ENCODE assay signal across 8 mouse cellular contexts in the genomic region with DNA sequence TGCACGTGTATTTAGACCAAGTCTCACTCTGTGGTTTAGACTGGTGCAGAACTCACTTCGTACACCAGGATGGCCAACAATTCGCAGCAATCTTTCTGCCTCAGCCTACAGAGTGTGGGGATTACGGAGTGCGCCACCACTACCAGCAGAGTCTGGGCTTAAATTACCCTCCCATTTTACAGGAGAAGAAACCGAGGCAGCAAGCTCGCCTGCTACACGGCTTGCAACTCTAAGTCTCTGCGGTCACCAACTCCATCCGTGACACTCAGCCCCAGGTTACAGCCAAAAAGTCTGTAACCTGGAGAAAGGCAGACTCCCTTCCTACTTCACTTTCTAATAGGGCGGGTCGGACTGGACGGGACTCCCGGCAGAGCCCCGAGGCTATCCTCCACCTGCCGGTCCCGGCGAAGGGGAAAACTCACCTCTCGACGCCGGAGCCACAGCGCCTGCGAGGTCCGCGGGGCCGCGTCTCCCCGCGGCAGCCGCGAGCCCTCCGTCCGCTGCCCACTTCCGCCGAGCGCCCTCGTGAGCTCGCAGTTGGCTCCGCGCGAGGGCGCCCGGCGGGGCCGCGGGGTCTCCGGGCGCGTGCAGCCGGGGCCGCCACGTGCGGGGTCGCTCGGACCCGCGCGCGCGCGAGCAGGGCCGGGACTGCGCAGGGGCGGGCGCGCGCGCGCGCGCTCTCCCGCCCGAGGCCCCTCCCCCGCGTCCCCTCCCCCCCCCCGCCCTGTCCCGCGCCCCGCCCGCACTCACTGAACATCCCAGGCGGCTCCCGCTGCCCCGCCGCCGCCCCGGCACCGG. TPM values are rescaled to one million over a fixed set of nuclear protein-coding genes. Genes with fewer than 3 reads are reported as not detected.
DNase-seq lines count a peak whose midpoint lies in the region; ATAC-seq and TF ChIP-seq lines count a peak whose summit lies in the region.

No protein-coding gene starts in this region.

- H3K27me3 ChIP-seq in kidney, adult 2 months (replicated peaks; ENCODE audit: control insufficient read depth, insufficient read depth, low read length), result no peaks in the 10 kb centered on the region
- no peaks in the 10 kb centered on the region for H3K27me3 ChIP-seq in neural tube, embryonic 14.5 days (ENCODE audit: control insufficient read depth, insufficient read depth, low read length)
- no peaks in the 10 kb centered on the region for H3K27me3 ChIP-seq in thymus, adult 2 months (ENCODE audit: control insufficient read depth, insufficient read depth, low read length)

- WGBS in kidney, adult 2 months, result 1% methylated on average over 69 of the region's 87 CpGs
- WGBS in lung, adult 2 months, result 1% methylated on average over 75 of the region's 87 CpGs
- under 1% methylated on average over 38 of the region's 87 CpGs for WGBS in neural tube, embryonic 14.5 days
- 3% methylated on average over 74 of the region's 87 CpGs for WGBS in thymus, adult 2 months

- no peaks in the 10 kb centered on the region for H3K36me3 ChIP-seq in kidney, adult 2 months (ENCODE audit: control insufficient read depth, insufficient read depth, low read length)
- 0 out of 2 replicates have a peak, but pooled peaks cover 6% of the 10 kb centered on the region for H3K36me3 ChIP-seq in neural tube, embryonic 14.5 days (ENCODE audit: control insufficient read depth, insufficient read depth, low read length)
- peaks cover 5% of the 10 kb centered on the region; the same call in 1 of the 2 replicates for H3K36me3 ChIP-seq in thymus, adult 2 months (ENCODE audit: control insufficient read depth, insufficient read depth, low read length)

- H3K4me1 ChIP-seq in kidney, adult 2 months (ENCODE audit: control insufficient read depth, insufficient read depth, low read length), result peaks cover 9% of the 10 kb centered on the region; the same call in 1 of the 2 replicates
- H3K4me1 ChIP-seq in lung, adult 2 months (ENCODE audit: control insufficient read depth, insufficient read depth, low read length), result peaks cover 6% of the 10 kb centered on the region
- peaks cover 19% of the 10 kb centered on the region for H3K4me1 ChIP-seq in neural tube, embryonic 14.5 days (ENCODE audit: control insufficient read depth, insufficient read depth, low read length)
- peaks cover 13% of the 10 kb centered on the region for H3K4me1 ChIP-seq in thymus, adult 2 months (replicated peaks; ENCODE audit: control insufficient read depth, insufficient read depth, low read length)

- H3K9me3 ChIP-seq in neural tube, embryonic 14.5 days (ENCODE audit: control insufficient read depth, low read length), result no peaks in the 10 kb centered on the region

- peak overlapping the region; percentile 55 for H3K9ac ChIP-seq in neural tube, embryonic 14.5 days (replicated peaks; ENCODE audit: low read depth, low read length)

- peak overlapping the region; percentile 98 for H3K27ac ChIP-seq in layer of hippocampus, adult 2 months
- H3K27ac ChIP-seq in kidney, adult 2 months (ENCODE audit: insufficient read depth, low read depth, low read length), result peak overlapping the region; percentile 65
- peak overlapping the region; percentile 92 for H3K27ac ChIP-seq in neural tube, embryonic 14.5 days (ENCODE audit: low read depth, low read length)
- H3K27ac ChIP-seq in thymus, adult 2 months (ENCODE audit: control insufficient read depth, insufficient read depth, low read length), result peak overlapping the region; percentile 55

- TF ChIP-seq POLR2A in kidney, adult 2 months (IDR thresholded peaks at IDR 0.05; ENCODE audit: low read depth, low read length), result no peak
- TF ChIP-seq POLR2A in lung, adult 2 months (IDR thresholded peaks at IDR 0.05; ENCODE audit: borderline replicate concordance, extremely low read depth, low read depth, low read length), result no peak
- TF ChIP-seq POLR2A in thymus, adult 2 months (IDR thresholded peaks at IDR 0.05; ENCODE audit: control insufficient read depth, extremely low read depth, insufficient read depth, low read length, poor library complexity), result no peak

- H3K4me3 ChIP-seq in layer of hippocampus, adult 2 months, result peak overlapping the region; percentile 87
- peak overlapping the region; percentile 75 for H3K4me3 ChIP-seq in kidney, adult 2 months (ENCODE audit: insufficient read depth, low read depth, low read length)
- H3K4me3 ChIP-seq in lung, adult 2 months (replicated peaks; ENCODE audit: extremely low read depth, low read depth, low read length), result peak overlapping the region; percentile 76
- peak overlapping the region; percentile 75 for H3K4me3 ChIP-seq in neural tube, embryonic 14.5 days (ENCODE audit: low read depth, low read length)
- peak overlapping the region; percentile 72 for H3K4me3 ChIP-seq in thymus, adult 2 months (ENCODE audit: control insufficient read depth, insufficient read depth, low read length)

- TF ChIP-seq CTCF in layer of hippocampus, adult 2 months (conservative IDR thresholded peaks at IDR 0.05), result peak; percentile 44
- TF ChIP-seq CTCF in kidney, adult 2 months (conservative IDR thresholded peaks at IDR 0.05; ENCODE audit: insufficient read depth, insufficient read length, low read depth, low read length), result no peak
- no peak for TF ChIP-seq CTCF in lung, adult 2 months (IDR thresholded peaks at IDR 0.05; ENCODE audit: insufficient read depth, low read length)
- no peak for TF ChIP-seq CTCF in thymus, adult 2 months (IDR thresholded peaks at IDR 0.05; ENCODE audit: borderline replicate concordance, control insufficient read depth, extremely low read depth, insufficient read depth, low read length, poor library complexity)

- ATAC-seq in neural tube, embryonic 14.5 days (ENCODE audit: low read depth), result peak; percentile 92

- DNase-seq in layer of hippocampus, adult 2 months (ENCODE audit: low spot score in 2 of 2), result peak in 1 of 2 experiments; percentile 46
- no peak for DNase-seq in layer of hippocampus, postnatal 14 days (ENCODE audit: low spot score in 2 of 2)
- DNase-seq in cerebellum, postnatal 25 days, result peak; percentile 71 to 79
- DNase-seq in gastrocnemius, postnatal 36 days, result peak; percentile 11 to 31
- no peak for DNase-seq in kidney, adult 2 months
- peak; percentile 64 for DNase-seq in lung, adult 2 months
- peak; percentile 65 for DNase-seq in thymus, adult 2 months

- intact Hi-C loops in gastrocnemius, postnatal 36 days (cut with DNase I), result no loop called here

- peak overlapping the region; percentile 64 for H3K4me2 ChIP-seq in neural tube, embryonic 14.5 days (ENCODE audit: low read depth, low read length)

RNA-seq across cellular contexts. Expression of a gene that starts 0.6 kb away (rescaled TPM):
- total RNA-seq in layer of hippocampus, adult 2 months (2021), result 10 to 100 TPM; 21.1 to 21.9 TPM
- 10 to 100 TPM; 19.5 to 21.3 TPM for total RNA-seq in layer of hippocampus, postnatal 14 days (2021)
- total RNA-seq in gastrocnemius, postnatal 36 days (2021), result 10 to 100 TPM; 12.0 to 13.6 TPM
- 20.4 and 22.2 TPM in 2 replicates for polyA plus RNA-seq in kidney, adult 2 months (2012; rRNA removed)
- polyA plus RNA-seq in lung, adult 2 months (2012; rRNA removed), result 22.7 and 26.0 TPM in 2 replicates
- polyA plus RNA-seq in neural tube, embryonic 14.5 days (2014; fragmentation: Nextera tagmentation; extraction: Ambion mirVana), result 22.4 and 28.3 TPM in 2 replicates
- polyA plus RNA-seq in thymus, adult 2 months (2012; rRNA removed), result 96.5 and 106 TPM in 2 replicates

RNA-seq across cellular contexts. Expression of a gene that starts 0.7 kb away (rescaled TPM):
- total RNA-seq in layer of hippocampus, adult 2 months (2021), result 10 to 100 TPM; 11.2 to 12.3 TPM
- total RNA-seq in layer of hippocampus, postnatal 14 days (2021), result 10 to 100 TPM; 11.4 to 13.3 TPM
- 1 to 10 TPM; 5.4 to 5.8 TPM for total RNA-seq in gastrocnemius, postnatal 36 days (2021)
- 3.3 and 3.5 TPM in 2 replicates for polyA plus RNA-seq in kidney, adult 2 months (2012; rRNA removed)
- 3.1 and 4.3 TPM in 2 replicates for polyA plus RNA-seq in lung, adult 2 months (2012; rRNA removed)
- polyA plus RNA-seq in neural tube, embryonic 14.5 days (2014; fragmentation: Nextera tagmentation; extraction: Ambion mirVana), result 6.3 and 6.7 TPM in 2 replicates
- polyA plus RNA-seq in thymus, adult 2 months (2012; rRNA removed), result 16.2 and 20.0 TPM in 2 replicates

RNA-seq across cellular contexts. Expression of a gene that starts 37.7 kb away (rescaled TPM):
- 10 to 100 TPM; 16.9 to 17.9 TPM for total RNA-seq in layer of hippocampus, adult 2 months (2021)
- total RNA-seq in layer of hippocampus, postnatal 14 days (2021), result 10 to 100 TPM; 18.3 to 19.1 TPM
- total RNA-seq in gastrocnemius, postnatal 36 days (2021), result 10 to 100 TPM; 15.6 to 15.9 TPM
- polyA plus RNA-seq in kidney, adult 2 months (2012; rRNA removed), result 16.4 and 16.5 TPM in 2 replicates
- 10.9 and 12.6 TPM in 2 replicates for polyA plus RNA-seq in lung, adult 2 months (2012; rRNA removed)
- polyA plus RNA-seq in neural tube, embryonic 14.5 days (2014; fragmentation: Nextera tagmentation; extraction: Ambion mirVana), result 18.9 and 20.9 TPM in 2 replicates
- 5.4 and 5.5 TPM in 2 replicates for polyA plus RNA-seq in thymus, adult 2 months (2012; rRNA removed)

Comparison
In these comparisons a context has a peak if more than half of its experiments do, and no peak if none do; other contexts are left out.
1. DNase-seq: peak in cerebellum, postnatal 25 days (2 of 2), gastrocnemius, postnatal 36 days (2 of 2), lung, adult 2 months (single experiment) and thymus, adult 2 months (single experiment); none in layer of hippocampus, postnatal 14 days (0 of 2) and kidney, adult 2 months (single experiment).
2. Peak in every context shown above with its lines, with median percentiles within 50 percentile points of each other: H3K27ac ChIP-seq and H3K4me3 ChIP-seq.